Mouse (Mus musculus) intestine, embryonic 15.5 days (tissue): ENCODE measurements at regions not wholly inside any gene's neighbourhood (a gene's known extent, or its start where the extent isn't known, plus 50 kb on each side); places are given as distances from the start of the nearest gene placed in this dataset.

Source experiments
- ATAC-seq: fragments of 200-750 bp; cut with Nextera tagmentation; 2 replicates; pipeline ENCODE4 v1.8.0; 2017; ENCODE audit warnings: moderate TSS enrichment, moderate library complexity
- H3K27ac ChIP-seq: fragments of 300-500 bp; sonication (generic); 2 replicates; pipeline ENCODE4 v1.5.1; 2015; ENCODE audit warnings: mild to moderate bottlenecking, inconsistent platforms
- H3K27me3 ChIP-seq: fragments of 300-500 bp; sonication (generic); replicated peaks from 2 replicates; pipeline ENCODE4 v1.6.1; 2015; ENCODE audit warnings: inconsistent platforms
- H3K36me3 ChIP-seq: fragments of 300-500 bp; sonication (generic); 2 replicates; pipeline ENCODE4 v1.6.1; 2015; ENCODE audit warnings: inconsistent platforms
- H3K4me1 ChIP-seq: fragments of 300-500 bp; sonication (generic); replicated peaks from 2 replicates; pipeline ENCODE4 v1.6.1; 2015; ENCODE audit warnings: inconsistent platforms
- H3K4me2 ChIP-seq: fragments of 300-500 bp; sonication (generic); replicated peaks from 2 replicates; pipeline ENCODE4 v1.6.1; 2015; ENCODE audit warnings: mild to moderate bottlenecking, inconsistent platforms
- H3K4me3 ChIP-seq: fragments of 300-500 bp; sonication (generic); replicated peaks from 2 replicates; pipeline ENCODE4 v1.5.1; 2015; ENCODE audit warnings: inconsistent platforms
- H3K9ac ChIP-seq: fragments of 300-500 bp; sonication (generic); 2 replicates; pipeline ENCODE4 v1.6.1; 2015; ENCODE audit warnings: inconsistent platforms
- H3K9me3 ChIP-seq: fragments of 300-500 bp; sonication (generic); 2 replicates; pipeline ENCODE4 v1.6.1; 2016; ENCODE audit warnings: inconsistent platforms
- WGBS: fragments of 180-500 bp; shearing (Covaris S2); methylation state at CpG from one replicate; pipeline ENCODE4 v1.1.7; 2015; 5-methylcytosine and 5-hydroxymethylcytosine counted together

DNA sequence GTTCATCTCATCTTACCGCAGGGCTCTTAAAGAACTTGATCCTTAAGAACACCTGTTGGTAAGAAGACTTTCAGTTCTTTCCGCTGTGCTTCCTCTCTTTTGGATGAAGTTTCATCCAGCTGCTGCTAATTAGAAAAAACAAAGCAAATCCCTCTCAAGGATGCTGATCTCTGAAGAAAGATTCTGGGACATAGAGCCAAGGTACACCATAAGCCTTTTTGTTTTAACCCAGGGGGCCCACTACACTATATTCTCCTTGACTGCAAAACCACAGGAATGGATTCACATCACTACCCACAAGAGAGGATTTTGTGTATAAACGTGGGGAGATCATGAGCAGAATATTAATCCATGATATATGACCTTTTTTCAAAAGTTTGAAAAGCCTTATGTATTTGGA is 694.8 kb upstream of the N6amt1 start:
- WGBS: 68% methylated on average over 3 of the region's 3 CpGs
- no peak for ATAC-seq
- Histone ChIP-seq H3K36me3 (no peaks in the 10 kb centered on the region), H3K4me2 (no peak overlapping the region), H3K27ac (no peak overlapping the region), H3K9me3 (no peaks in the 10 kb centered on the region), H3K9ac (no peak overlapping the region), H3K4me3 (no peak overlapping the region), H3K4me1 (no peaks in the 10 kb centered on the region), H3K27me3 (no peaks in the 10 kb centered on the region)

DNA sequence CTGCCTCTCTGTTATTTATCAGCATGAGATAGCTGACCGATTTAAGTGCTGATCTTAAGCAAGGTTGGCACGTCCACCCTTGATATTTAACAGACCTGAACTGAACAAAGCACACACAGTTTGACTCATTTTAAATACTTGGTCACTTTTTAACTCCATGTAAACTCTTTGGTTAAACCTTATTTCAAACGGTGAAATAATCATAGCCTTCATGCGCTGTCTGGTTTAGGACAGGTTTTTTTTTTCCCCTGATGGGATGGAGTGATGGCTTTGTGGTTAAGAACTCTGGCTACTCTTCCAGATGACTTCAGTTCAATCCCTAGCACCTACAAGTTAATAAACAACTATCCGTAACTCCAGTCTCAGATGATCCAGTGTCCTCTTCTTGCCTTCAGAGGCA is 706.7 kb upstream of the N6amt1 start:
- no peaks in the 10 kb centered on the region for H3K9me3 ChIP-seq
- no peak for ATAC-seq
- WGBS: 46% methylated on average over 5 of the region's 5 CpGs
- no peak overlapping the region for H3K4me2 ChIP-seq
- H3K9ac ChIP-seq: no peak overlapping the region
- no peak overlapping the region for H3K27ac ChIP-seq
- H3K4me3 ChIP-seq: no peak overlapping the region
- no peaks in the 10 kb centered on the region for H3K27me3 ChIP-seq
- H3K36me3 ChIP-seq: no peaks in the 10 kb centered on the region
- no peaks in the 10 kb centered on the region for H3K4me1 ChIP-seq

DNA sequence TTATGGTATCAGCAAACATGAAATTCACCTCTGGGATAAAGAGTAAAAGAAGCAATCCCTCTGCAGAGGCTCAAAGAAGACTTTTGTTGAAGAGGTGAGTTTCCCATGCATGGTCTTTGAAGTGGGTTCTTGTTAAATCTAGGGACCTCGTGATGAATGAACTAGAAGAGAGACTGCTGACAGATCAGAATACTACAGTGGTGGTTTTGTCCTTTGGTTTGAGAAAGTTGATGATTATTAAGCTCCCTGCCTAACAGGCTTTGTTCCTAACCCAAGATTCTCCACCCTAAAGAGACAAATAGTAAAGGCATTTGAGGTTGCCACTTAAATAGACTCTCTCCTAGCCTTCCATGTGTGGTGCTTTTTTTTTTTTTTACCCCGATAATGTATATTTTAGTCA is 707.2 kb upstream of the N6amt1 start:
- H3K4me1 ChIP-seq: no peaks in the 10 kb centered on the region
- H3K4me2 ChIP-seq: no peak overlapping the region
- no peak overlapping the region for H3K27ac ChIP-seq
- no peaks in the 10 kb centered on the region for H3K36me3 ChIP-seq
- no peaks in the 10 kb centered on the region for H3K27me3 ChIP-seq
- no peaks in the 10 kb centered on the region for H3K9me3 ChIP-seq
- H3K9ac ChIP-seq: no peak overlapping the region
- no peak overlapping the region for H3K4me3 ChIP-seq
- no peak for ATAC-seq
- WGBS: 57% methylated on average over 2 of the region's 2 CpGs

DNA sequence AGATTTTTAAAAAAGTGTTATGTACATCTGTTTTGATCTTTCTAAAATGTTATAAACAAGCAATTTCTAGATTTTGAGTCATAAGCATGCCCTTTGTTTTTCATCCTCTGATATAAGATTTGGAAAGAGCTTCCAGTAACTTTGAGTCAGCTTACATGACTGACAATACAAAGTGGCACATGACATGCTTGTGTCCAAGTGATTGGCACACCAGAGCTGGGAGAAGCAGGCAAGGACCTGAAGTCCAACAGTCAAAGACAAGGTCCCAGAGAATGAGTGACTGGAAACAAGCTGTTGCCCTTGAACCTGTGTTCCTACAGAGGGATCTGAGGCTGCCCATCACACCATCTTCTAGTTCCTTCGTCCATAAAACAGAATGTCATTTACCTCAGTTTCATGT is 708.5 kb upstream of the N6amt1 start:
- 78% methylated on average over 1 of the region's 1 CpGs for WGBS
- no peak overlapping the region for H3K4me2 ChIP-seq
- H3K4me1 ChIP-seq: no peaks in the 10 kb centered on the region
- no peaks in the 10 kb centered on the region for H3K27me3 ChIP-seq
- H3K9me3 ChIP-seq: no peaks in the 10 kb centered on the region
- no peak for ATAC-seq
- no peak overlapping the region for H3K9ac ChIP-seq
- H3K4me3 ChIP-seq: no peak overlapping the region
- no peaks in the 10 kb centered on the region for H3K36me3 ChIP-seq
- no peak overlapping the region for H3K27ac ChIP-seq

DNA sequence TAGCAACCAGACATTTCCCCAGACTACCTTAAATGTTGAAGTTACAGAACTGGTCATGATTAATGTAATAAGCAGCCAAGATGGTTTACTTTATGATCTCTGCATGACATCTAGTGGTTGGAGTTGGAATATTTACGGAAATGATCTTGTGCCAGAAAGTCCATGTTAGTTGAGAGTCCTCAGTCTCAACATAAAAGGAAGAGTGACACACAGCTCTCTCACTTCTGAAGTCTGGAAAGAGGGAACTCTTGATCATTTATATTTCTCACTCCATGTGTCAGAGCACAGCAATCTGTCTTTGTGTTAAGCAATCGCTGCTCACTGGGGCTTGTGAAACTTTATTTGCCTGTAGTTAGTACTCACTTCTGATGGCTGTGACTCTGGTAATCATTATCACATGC is 709.1 kb upstream of the N6amt1 start:
- WGBS: 17% methylated on average over 2 of the region's 2 CpGs
- ATAC-seq: peak; percentile 75
- H3K9me3 ChIP-seq: no peaks in the 10 kb centered on the region
- H3K36me3 ChIP-seq: no peaks in the 10 kb centered on the region
- no peak overlapping the region for H3K4me2 ChIP-seq
- no peak overlapping the region for H3K9ac ChIP-seq
- H3K4me1 ChIP-seq: no peaks in the 10 kb centered on the region
- no peaks in the 10 kb centered on the region for H3K27me3 ChIP-seq
- no peak overlapping the region for H3K27ac ChIP-seq
- H3K4me3 ChIP-seq: no peak overlapping the region

DNA sequence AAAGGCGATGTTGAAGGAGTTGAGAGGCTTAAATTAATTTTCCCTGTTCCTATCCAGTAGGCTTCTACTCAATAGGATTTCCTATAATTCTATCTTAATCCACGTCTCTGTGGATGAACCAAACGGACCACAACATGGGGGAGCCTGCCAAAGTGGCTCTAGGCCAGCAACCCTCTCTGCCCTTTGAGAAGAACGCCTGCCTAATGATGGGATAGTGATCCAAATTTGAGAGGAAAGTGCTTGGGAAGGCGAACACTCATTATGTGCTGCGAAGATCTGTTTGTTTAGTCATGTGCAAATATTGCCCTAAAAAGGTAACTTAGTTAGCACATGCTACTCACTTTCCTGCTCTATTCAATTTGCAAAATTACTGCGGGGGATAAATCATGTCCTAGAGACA is 702.5 kb upstream of the Adamts5 start:
- Histone ChIP-seq H3K27ac (no peak overlapping the region), H3K4me1 (no peaks in the 10 kb centered on the region), H3K4me3 (no peak overlapping the region), H3K9ac (no peak overlapping the region), H3K4me2 (no peak overlapping the region), H3K9me3 (no peaks in the 10 kb centered on the region), H3K27me3 (no peaks in the 10 kb centered on the region), H3K36me3 (no peaks in the 10 kb centered on the region)
- no peak for ATAC-seq
- 47% methylated on average over 7 of the region's 7 CpGs for WGBS

DNA sequence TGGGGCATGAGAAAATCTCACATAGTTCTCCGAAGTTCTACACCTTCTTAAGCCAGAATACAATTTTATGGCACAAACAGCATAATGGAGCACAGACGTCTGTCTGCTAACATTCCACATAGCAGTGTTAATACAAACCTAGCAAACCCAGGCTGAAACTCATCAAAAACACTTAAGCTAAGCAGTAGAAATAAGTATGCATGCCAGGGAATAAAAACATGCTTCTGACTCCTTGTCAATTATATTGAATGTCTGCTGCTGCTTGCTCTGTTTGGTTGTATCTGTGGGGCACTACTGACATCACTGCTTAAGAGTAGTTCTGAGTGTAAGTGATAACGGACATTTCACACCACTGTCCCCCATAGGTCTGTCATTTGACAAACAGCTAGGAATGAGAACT is 693.4 kb upstream of the Adamts5 start:
- no peaks in the 10 kb centered on the region for H3K4me1 ChIP-seq
- H3K4me2 ChIP-seq: no peak overlapping the region
- H3K36me3 ChIP-seq: no peaks in the 10 kb centered on the region
- no peaks in the 10 kb centered on the region for H3K9me3 ChIP-seq
- no peak overlapping the region for H3K9ac ChIP-seq
- H3K27me3 ChIP-seq: no peaks in the 10 kb centered on the region
- no peak overlapping the region for H3K27ac ChIP-seq
- WGBS: 58% methylated on average over 3 of the region's 3 CpGs
- ATAC-seq: no peak
- H3K4me3 ChIP-seq: no peak overlapping the region

DNA sequence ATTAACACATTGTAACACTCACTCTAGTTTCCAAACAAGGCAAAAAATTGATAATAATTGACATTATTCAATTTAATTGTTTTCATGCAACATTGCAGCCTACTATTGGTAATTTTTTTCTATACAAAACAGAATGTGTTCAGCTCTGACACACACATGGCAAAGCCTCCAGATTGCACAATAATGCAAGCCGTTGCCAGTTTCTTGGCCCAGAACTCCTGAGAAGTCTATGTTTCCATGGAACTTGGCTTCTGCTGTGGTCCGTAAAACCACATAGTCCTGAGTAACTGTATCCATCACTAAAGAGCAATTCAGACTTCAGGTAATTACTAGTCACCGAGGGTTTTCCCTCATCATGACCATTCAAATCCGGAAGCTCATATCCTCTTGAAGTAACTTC is 684.4 kb upstream of the Adamts5 start:
- Histone ChIP-seq H3K27ac (no peak overlapping the region), H3K27me3 (no peaks in the 10 kb centered on the region), H3K4me2 (no peak overlapping the region), H3K9ac (no peak overlapping the region), H3K4me3 (no peak overlapping the region), H3K4me1 (no peaks in the 10 kb centered on the region), H3K36me3 (no peaks in the 10 kb centered on the region), H3K9me3 (no peaks in the 10 kb centered on the region)
- ATAC-seq: no peak
- 93% methylated on average over 4 of the region's 4 CpGs for WGBS

DNA sequence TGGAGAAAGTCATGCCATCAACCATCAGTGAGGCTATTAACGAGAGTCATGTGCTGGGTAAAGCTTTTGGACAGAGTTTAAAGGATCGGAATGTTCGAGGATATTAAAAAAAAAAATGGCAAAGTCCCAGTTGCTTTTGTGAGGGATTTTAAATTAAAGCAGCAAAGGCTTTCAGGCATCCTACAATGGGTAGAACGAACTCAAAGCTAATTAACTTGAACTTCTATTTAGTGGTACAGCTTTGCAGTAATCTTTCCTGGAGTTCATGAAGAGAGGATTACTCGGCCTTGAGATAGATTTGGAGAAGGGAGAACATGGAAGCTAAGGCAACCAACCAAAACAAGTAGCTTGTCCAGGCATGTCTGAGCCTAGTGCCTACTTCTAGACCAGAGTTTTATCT is 676.7 kb upstream of the Adamts5 start:
- H3K9me3 ChIP-seq: no peaks in the 10 kb centered on the region
- H3K36me3 ChIP-seq: no peaks in the 10 kb centered on the region
- H3K27me3 ChIP-seq: no peaks in the 10 kb centered on the region
- H3K9ac ChIP-seq: no peak overlapping the region
- H3K4me1 ChIP-seq: no peaks in the 10 kb centered on the region
- no peak overlapping the region for H3K27ac ChIP-seq
- WGBS: 83% methylated on average over 5 of the region's 5 CpGs
- ATAC-seq: no peak
- H3K4me3 ChIP-seq: no peak overlapping the region
- no peak overlapping the region for H3K4me2 ChIP-seq

DNA sequence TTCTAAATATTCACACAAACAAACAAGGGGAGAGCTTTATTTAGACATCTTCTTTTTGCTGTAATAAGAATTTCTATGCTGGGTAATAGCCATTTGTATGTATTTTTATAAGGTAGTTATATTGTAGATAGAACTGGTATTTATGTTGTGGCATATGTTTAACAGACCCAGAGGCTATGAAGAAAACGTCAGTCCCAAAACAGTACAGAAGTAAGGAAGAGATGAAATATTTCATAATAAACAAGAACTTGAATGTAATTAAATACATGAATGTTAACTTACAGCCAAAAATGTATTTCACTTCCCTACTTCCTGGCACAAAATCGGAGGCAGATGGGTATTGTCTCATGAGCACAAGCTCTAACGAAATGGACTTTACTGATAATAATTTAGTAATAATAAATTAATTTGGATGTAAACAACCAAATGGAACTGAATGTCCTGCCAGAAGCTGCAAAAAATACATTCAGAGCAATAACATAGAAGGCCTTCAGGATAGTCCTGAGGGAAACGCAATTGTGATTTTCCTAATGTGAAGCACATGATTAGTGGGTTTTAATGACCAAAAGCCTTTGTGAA is 645.9 kb upstream of the Adamts5 start:
- no peak for ATAC-seq
- no peaks in the 10 kb centered on the region for H3K9me3 ChIP-seq
- H3K27me3 ChIP-seq: no peaks in the 10 kb centered on the region
- H3K27ac ChIP-seq: no peak overlapping the region
- H3K4me2 ChIP-seq: no peak overlapping the region
- H3K4me1 ChIP-seq: no peaks in the 10 kb centered on the region
- no peaks in the 10 kb centered on the region for H3K36me3 ChIP-seq
- H3K9ac ChIP-seq: no peak overlapping the region
- WGBS: 61% methylated on average over 4 of the region's 4 CpGs
- no peak overlapping the region for H3K4me3 ChIP-seq

DNA sequence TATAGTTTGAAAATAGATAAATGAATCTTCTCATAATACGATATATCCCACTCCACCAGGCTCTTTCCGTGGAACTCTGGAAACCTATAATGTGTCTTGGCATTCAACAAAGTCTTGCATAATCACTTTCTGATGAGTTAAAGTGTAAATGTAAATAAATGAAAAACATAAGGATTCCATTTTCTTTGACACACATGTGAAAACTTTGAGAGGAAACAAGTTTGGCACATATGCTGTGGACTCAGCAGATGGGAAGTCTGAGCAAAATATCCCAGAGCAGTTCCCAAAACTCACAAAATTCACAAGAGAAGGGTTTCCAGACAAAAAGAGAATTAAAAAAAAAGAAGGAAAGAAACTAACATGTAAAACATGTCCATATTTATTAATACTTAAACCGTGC is 645.3 kb upstream of the Adamts5 start:
- Histone ChIP-seq H3K9ac (no peak overlapping the region), H3K27ac (no peak overlapping the region), H3K4me3 (no peak overlapping the region), H3K4me2 (no peak overlapping the region), H3K4me1 (no peaks in the 10 kb centered on the region), H3K36me3 (no peaks in the 10 kb centered on the region), H3K9me3 (no peaks in the 10 kb centered on the region), H3K27me3 (no peaks in the 10 kb centered on the region)
- whole genome bisulfite sequencing: 67% methylated on average over 3 of the region's 3 CpGs
- ATAC-seq: no peak

DNA sequence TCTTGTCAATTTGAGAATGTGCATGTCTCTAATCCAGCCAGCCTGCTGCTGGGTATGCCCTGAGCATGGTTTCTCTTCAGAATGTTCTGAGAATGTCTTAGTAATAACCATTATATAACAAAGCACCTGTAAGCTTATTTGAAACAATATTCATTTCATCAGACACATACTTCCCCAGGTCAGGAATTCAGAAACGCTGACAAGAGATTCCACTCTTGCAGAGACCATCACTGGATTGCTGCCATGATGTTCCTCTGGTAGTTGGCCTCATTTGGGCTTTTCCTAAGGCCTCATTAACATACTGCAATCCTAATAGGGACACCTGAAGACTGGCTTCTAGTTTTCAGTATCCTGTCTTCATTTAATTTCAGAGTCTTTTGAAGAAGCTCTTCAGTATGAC is 642.5 kb upstream of the Adamts5 start:
- 49% methylated on average over 1 of the region's 1 CpGs for WGBS

DNA sequence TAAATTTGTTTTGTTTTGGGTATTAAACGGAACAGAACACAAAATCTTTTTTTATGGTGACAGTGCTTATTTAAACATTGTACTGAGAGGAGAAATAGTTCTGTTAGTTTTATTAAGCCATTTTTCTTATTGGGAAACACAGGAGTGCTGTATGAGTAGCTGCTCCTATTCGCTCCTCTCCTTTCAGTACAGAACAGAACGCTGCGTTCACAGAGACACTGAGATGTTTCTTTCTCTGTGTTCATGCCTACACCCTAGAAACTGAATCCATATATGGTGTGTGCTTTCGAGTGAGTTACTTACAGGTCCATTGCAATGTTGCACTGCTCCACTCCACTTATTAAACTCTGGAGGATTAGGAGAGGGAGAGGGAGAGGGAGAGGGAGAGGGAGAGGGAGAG is 634.9 kb upstream of the Adamts5 start:
- Histone ChIP-seq H3K9me3 (no peaks in the 10 kb centered on the region), H3K27me3 (no peaks in the 10 kb centered on the region), H3K36me3 (no peaks in the 10 kb centered on the region), H3K4me3 (no peak overlapping the region), H3K4me1 (no peaks in the 10 kb centered on the region), H3K4me2 (no peak overlapping the region), H3K9ac (no peak overlapping the region), H3K27ac (no peak overlapping the region)
- WGBS: 51% methylated on average over 5 of the region's 5 CpGs
- 0 out of 2 replicates have a peak, but pooled peaks have one; percentile 36 for ATAC-seq

More for the DNA sequence above, 642.5 kb upstream of the Adamts5 start:
- Histone ChIP-seq H3K9me3 (no peaks in the 10 kb centered on the region), H3K36me3 (no peaks in the 10 kb centered on the region), H3K4me3 (no peak overlapping the region), H3K9ac (no peak overlapping the region), H3K4me1 (no peaks in the 10 kb centered on the region), H3K4me2 (no peak overlapping the region), H3K27me3 (no peaks in the 10 kb centered on the region), H3K27ac (no peak overlapping the region)
- no peak for ATAC-seq
